Mouse (Mus musculus) heart, adult 2 months (tissue): ENCODE measurements around the gene Fbxo2.

Experiments used
- CTCF ChIP-seq: fragments of 200-600 bp; IDR thresholded peaks from 2 replicates; pipeline ENCODE4 v1.8.1; 2022; ENCODE audit warnings: antibody characterized with exemption, mild to moderate bottlenecking, moderate library complexity
- EP300 ChIP-seq: fragments of 200-500 bp; IDR thresholded peaks from 2 replicates; pipeline ENCODE4 v1.6.1; 2011; ENCODE audit warnings: low read depth, low read length, control low read depth; ENCODE audit not compliant: insufficient read depth

DNA sequence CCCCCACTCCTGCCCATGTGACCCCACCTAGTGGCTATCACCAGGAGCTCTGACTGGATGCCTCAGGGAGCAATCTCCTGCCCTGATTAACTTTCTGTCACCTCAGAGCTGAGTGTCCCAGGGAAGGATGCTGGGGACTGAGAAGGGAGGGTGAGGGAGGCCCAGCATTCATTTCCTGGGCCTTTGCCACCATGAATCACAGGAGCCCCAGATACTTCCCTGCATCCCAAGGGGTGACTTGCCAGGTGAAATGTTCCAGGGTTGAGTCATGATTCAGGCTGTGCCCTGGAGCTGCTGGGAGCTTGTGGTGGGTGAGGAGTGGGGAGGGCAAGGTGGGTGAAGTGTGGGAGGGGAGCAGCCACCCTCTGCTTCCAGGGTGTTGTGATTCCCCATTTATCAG lies 17.3 kb downstream of the Fbxo2 start:
- TF ChIP-seq CTCF = no peak
- no peak for TF ChIP-seq EP300
